Mouse (Mus musculus) forebrain, embryonic 10.5 days (tissue): ENCODE measurements around the gene Ilf3. TPM values are rescaled to one million over a fixed set of nuclear protein-coding genes. Genes with fewer than 3 reads are reported as not detected.

ENCODE experiments used
- DNase-seq: peaks from one replicate; pipeline ENCODE4 v3.0.0-alpha.2; 2017; ENCODE audit warnings: low spot score; ENCODE audit errors: extremely low spot score
- H3K27ac ChIP-seq: fragments of 300-500 bp; sonication (generic); 2 replicates; pipeline ENCODE4 v1.5.1; 2016; ENCODE audit warnings: mild to moderate bottlenecking
- H3K27me3 ChIP-seq: fragments of 300-500 bp; sonication (generic); 2 replicates; pipeline ENCODE4 v1.6.1; 2016; ENCODE audit warnings: mild to moderate bottlenecking; ENCODE audit not compliant: poor library complexity, severe bottlenecking
- H3K36me3 ChIP-seq: fragments of 300-500 bp; sonication (generic); replicated peaks from 2 replicates; pipeline ENCODE4 v1.6.1; 2016; ENCODE audit warnings: mild to moderate bottlenecking, moderate library complexity
- H3K4me1 ChIP-seq: fragments of 300-500 bp; sonication (generic); 2 replicates; pipeline ENCODE4 v1.6.1; 2016
- H3K4me3 ChIP-seq: fragments of 300-500 bp; sonication (generic); 2 replicates; pipeline ENCODE4 v1.5.1; 2016; ENCODE audit warnings: mild to moderate bottlenecking, moderate library complexity
- H3K9me3 ChIP-seq: fragments of 300-500 bp; sonication (generic); 2 replicates; pipeline ENCODE4 v1.6.1; 2016; ENCODE audit warnings: mild to moderate bottlenecking, moderate library complexity
- WGBS: fragments of 180-500 bp; shearing (Covaris S2); methylation state at CpG from one replicate; pipeline ENCODE4 v1.1.7; 2016; 5-methylcytosine and 5-hydroxymethylcytosine counted together
- polyA plus RNA-seq: library from polyadenylated mRNA; unstranded; fragments of >200 nt; fragmentation: Nextera tagmentation; extraction: Ambion mirVana; gene quantifications from 2 replicates; pipeline ENCODE4 v1.2.1, GENCODE M21; 2016

Ilf3 gene
- polyA plus RNA-seq, 1 experiment from 2014 or later: 328 TPM

DNA sequence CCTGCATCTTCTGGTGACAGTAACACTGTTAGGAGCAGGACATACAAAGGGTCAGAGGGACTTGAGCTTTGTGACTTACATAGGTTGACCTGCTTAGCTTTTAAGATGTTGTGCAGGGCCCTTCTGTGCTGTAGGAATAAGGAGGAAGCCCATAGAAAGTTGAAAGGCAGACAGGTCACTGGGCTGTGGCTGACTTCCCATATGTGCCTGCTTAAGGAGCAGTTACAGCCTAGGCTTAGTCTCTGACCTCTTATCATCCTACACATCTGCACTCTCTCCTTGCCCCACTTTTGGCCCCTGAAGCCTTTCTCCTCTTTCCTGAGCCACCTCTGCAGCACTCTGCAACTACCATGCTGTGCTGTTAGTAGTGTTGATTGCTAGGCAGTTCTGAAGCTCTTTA lies 16.3 kb downstream of the Ilf3 start:
- H3K36me3 ChIP-seq: peaks cover 86% of the 10 kb centered on the region
- DNase-seq: no peak
- H3K27me3 ChIP-seq: no peaks in the 10 kb centered on the region
- H3K9me3 ChIP-seq: no peaks in the 10 kb centered on the region
- no peak overlapping the region for H3K27ac ChIP-seq
- peaks cover 6% of the 10 kb centered on the region; the same call in 1 of the 2 replicates for H3K4me1 ChIP-seq
- H3K4me3 ChIP-seq: no peak overlapping the region

DNA sequence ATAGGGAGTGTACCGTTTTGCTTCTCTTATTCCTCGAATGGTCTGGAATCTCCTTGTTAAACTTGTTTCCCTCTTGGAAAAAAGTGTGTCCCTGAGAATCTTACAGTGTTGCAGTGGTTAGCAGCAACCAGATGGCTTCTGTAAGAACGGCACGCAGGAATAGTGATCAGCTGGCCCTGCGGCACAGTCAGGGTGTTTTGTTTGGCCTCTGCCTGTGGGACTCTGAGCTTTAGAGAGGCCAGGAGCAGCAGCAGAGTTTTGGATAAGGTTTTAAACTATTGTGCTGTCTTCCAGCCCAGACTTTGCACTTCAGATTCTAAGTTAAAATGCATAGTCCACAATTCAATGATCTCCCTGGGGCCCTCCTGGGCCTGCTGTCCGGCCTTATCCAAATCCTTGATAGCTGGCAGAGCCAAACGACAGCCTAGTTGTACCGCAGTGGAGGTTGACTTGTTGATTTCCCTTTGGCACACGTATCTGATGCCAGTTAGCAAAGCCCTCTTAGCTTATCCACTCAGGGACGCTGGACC lies 25.0 kb downstream of the Ilf3 start:
- Histone ChIP-seq H3K27ac (no peak overlapping the region), H3K4me1 (no peaks in the 10 kb centered on the region), H3K4me3 (no peak overlapping the region), H3K9me3 (no peaks in the 10 kb centered on the region), H3K27me3 (no peaks in the 10 kb centered on the region), H3K36me3 (peaks cover 100% of the 10 kb centered on the region)
- DNase-seq: no peak
- 91% methylated on average over 10 of the region's 10 CpGs for WGBS

DNA sequence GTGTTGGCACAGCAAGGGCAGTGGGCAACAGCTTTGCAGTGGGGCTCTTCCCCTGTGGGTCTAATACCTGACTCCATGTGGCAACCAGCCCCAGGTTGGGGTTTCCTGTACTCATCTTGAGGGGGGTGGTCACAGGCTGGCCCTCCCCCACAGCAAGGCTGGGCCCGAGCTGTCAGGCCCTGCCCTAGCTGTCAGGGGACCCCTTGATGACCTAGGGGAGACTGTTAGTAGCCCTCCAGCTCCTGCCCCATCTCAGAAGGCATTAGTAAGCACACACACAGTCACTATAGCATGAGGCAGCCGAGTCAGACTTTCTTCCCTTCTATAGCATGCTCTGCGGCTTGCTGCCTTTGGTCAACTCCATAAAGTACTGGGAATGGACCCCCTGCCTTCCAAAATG lies 28.0 kb downstream of the Ilf3 start:
- no peaks in the 10 kb centered on the region for H3K27me3 ChIP-seq
- no peak overlapping the region for H3K4me3 ChIP-seq
- H3K36me3 ChIP-seq: peaks cover 100% of the 10 kb centered on the region
- no peaks in the 10 kb centered on the region for H3K4me1 ChIP-seq
- H3K27ac ChIP-seq: no peak overlapping the region
- 84% methylated on average over 3 of the region's 3 CpGs for WGBS
- no peak for DNase-seq
- H3K9me3 ChIP-seq: no peaks in the 10 kb centered on the region

DNA sequence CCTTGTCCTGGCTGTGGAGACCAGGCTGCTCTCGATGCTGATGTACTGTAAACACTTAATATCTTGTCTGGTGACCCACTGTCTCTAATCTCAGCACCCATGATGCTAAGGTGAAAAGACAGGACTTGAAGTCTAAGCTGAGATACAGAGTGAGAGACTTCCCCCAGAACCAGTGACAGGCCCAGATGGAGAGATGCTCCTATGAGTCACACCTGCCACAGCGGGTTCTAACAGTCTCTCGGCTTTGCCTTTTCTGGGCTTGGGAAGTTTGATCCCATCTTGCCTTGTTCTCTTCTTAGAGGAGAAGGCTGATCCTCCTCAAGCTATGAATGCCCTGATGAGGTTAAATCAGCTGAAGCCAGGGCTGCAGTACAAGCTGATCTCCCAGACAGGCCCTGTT lies 29.5 kb downstream of the Ilf3 start:
- Histone ChIP-seq H3K36me3 (peaks cover 100% of the 10 kb centered on the region), H3K27ac (no peak overlapping the region), H3K4me3 (no peak overlapping the region), H3K9me3 (no peaks in the 10 kb centered on the region), H3K4me1 (no peaks in the 10 kb centered on the region), H3K27me3 (no peaks in the 10 kb centered on the region)
- 96% methylated on average over 3 of the region's 3 CpGs for WGBS
- no peak for DNase-seq

DNA sequence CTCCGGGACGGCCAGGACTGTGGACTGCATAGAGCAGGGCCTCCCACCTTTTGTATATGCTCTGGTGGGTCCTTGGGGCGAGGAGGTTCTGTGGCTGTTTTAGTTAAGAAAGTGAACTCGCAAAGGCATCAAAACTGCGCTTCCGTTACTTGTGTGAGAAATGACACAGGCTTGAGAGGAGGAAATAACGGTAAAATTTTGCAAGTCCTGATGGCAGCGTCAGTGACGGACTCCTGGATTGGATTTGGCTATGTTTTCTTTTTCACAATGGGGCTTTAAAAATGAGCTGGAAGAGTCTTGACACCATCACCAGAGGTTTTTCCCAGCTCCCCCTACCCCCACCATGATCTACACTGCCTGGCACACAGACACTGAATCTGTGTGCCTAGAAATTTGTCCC lies 33.4 kb downstream of the Ilf3 start:
- 95% methylated on average over 9 of the region's 9 CpGs for WGBS
- H3K4me3 ChIP-seq: no peak overlapping the region
- no peak overlapping the region for H3K27ac ChIP-seq
- no peaks in the 10 kb centered on the region for H3K4me1 ChIP-seq
- H3K36me3 ChIP-seq: peaks cover 100% of the 10 kb centered on the region
- no peaks in the 10 kb centered on the region for H3K27me3 ChIP-seq
- H3K9me3 ChIP-seq: no peaks in the 10 kb centered on the region
- no peak for DNase-seq

DNA sequence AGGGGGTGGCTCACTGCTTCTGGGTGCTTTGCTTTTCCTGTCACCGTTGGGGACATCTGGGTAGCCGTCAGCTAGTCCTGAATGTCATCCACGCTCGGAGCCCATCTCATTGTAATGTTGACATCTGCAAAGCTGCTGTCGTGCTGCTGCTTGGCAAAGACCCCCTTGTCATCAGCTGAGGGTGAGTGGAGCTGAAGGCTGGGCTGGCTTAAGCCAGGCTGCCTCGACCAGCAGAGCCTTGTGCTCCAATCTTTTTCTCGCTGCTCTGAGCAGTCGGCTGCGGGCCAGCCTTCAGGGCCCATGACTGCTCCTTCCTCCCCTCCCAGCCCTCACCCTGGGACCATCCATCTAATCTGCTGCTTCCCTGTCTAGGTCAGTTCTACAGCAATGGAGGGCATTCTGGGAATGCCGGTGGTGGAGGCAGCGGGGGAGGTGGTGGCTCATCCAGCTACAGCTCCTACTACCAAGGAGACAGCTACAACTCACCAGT lies 35.1 kb downstream of the Ilf3 start:
- Histone ChIP-seq H3K4me1 (no peaks in the 10 kb centered on the region), H3K27me3 (no peaks in the 10 kb centered on the region), H3K27ac (no peak overlapping the region), H3K9me3 (no peaks in the 10 kb centered on the region), H3K36me3 (peaks cover 100% of the 10 kb centered on the region), H3K4me3 (no peak overlapping the region)
- no peak for DNase-seq
- WGBS: 93% methylated on average over 11 of the region's 11 CpGs

DNA sequence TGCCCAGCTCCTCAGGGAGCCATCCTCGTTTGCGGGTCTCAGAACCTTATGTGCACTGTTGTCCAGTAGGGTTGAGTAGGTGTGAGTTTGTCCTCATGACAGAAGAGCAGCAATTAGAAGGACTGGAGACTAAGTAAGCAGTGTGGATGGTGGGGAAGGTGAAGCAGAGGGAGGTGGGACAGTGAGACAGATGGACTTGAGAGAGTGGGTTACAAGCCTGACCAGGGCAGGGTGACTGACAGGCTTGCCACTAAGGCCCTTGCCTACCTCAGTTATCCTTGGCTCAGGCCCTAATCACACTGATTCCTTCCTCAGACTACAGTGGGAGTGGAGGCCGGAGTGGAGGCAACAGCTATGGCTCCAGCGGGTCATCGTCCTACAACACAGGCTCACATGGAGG lies 36.1 kb downstream of the Ilf3 start:
- no peak for DNase-seq
- H3K27ac ChIP-seq: no peak overlapping the region
- no peak overlapping the region for H3K4me3 ChIP-seq
- 95% methylated on average over 5 of the region's 5 CpGs for WGBS
- H3K36me3 ChIP-seq: peaks cover 93% of the 10 kb centered on the region
- H3K4me1 ChIP-seq: no peaks in the 10 kb centered on the region
- no peaks in the 10 kb centered on the region for H3K27me3 ChIP-seq
- no peaks in the 10 kb centered on the region for H3K9me3 ChIP-seq

DNA sequence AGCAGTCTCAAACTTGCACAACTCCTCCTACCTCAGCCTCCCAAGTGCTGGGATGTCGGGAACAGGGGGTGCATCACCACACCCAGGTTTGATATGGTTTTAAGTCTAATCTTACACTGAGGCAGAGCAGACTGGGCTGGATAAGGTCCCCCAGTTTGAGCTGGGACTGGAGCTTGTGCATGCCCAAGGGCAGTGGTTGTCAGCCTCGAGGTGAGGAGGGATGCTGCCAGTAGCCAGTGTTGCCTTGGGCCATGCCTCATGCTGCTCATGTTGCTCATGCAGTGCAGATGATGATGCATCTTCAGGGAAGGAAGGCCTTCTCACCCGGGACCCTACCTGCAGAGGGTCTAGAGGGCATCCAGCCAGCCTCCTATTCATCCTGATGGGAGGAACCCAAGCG lies 37.9 kb downstream of the Ilf3 start:
- Histone ChIP-seq H3K4me3 (no peak overlapping the region), H3K27me3 (no peaks in the 10 kb centered on the region), H3K4me1 (no peaks in the 10 kb centered on the region), H3K36me3 (peaks cover 75% of the 10 kb centered on the region), H3K9me3 (no peaks in the 10 kb centered on the region), H3K27ac (no peak overlapping the region)
- DNase-seq: no peak
- 79% methylated on average over 4 of the region's 4 CpGs for WGBS

DNA sequence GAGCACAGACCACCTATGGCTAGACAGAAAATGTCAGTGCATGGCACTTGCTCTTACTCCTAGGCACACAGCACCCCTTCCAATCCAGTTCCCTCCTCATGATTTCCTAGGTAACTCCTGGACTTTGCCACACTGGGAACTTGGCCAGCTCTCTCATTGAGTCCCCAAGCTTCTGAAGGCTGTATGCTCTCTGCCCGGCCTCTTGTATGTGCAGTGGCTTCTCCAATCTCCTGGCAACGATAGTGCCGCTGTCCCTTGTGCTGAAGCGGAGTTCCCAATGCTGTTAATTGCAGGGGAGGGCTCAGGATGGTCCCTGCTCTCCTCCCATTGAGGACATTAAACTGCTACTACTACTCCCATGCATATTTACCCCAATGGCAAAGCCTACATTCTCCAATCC lies 40.3 kb downstream of the Ilf3 start:
- Histone ChIP-seq H3K36me3 (peaks cover 51% of the 10 kb centered on the region), H3K27me3 (no peaks in the 10 kb centered on the region), H3K4me1 (peaks cover 18% of the 10 kb centered on the region), H3K9me3 (no peaks in the 10 kb centered on the region), H3K4me3 (no peak overlapping the region), H3K27ac (no peak overlapping the region)
- no peak for DNase-seq
- 20% methylated on average over 4 of the region's 4 CpGs for WGBS

DNA sequence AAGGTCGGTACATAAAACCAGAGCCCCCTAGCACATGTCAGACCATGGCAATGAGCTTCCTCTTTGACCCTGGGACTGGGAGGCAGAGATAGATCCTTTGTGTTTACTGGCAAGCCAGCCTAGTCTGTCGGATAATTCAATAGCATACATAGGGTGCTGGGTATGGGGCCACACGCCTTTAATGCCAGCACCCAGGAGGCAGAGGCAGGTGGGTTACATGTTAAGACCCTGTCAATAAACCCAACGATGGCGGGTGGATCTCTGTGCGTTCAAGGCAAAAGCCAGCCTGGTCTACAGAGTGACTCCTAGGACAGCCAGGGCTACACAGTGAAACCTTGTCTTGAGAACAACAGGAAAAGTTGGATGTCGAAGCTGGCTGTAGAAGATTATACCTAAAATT lies 41.0 kb downstream of the Ilf3 start:
- H3K27ac ChIP-seq: no peak overlapping the region
- 76% methylated on average over 7 of the region's 7 CpGs for WGBS

DNA sequence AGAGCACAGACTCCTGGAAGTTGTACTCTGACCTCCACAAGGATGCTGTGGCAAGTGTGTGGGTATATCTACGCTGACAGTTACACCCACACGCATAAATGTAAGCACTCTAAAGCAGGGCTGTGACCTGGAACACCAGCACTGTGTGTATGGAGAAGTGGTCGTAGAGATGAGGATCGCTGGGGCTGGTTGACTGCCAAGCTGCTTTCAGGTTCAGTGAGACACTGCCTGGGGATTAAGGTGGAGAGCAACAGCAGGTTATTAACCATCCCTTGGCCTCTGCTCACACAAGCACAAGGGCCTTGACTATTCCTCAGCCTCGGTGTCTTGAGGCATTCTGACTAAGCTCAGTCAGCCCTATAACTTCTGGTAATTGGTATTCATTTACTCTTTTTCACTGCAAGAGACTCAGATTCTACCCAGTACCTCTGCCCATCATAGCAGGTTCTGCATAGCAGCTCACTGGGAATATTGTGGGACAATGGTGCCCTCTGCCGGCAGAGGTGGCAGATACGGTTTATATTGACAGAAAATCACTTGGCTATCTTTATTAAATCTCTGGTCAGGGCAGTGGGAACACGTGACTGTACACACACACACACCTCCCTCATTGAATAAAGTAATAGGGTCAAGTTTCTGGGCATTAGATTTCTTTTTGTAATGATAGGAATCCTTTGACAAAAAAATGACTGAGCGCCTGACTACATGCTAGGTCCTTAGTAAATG lies 42.1 kb downstream of the Ilf3 start:
- peaks cover 47% of the 10 kb centered on the region for H3K36me3 ChIP-seq
- peaks cover 19% of the 10 kb centered on the region for H3K4me1 ChIP-seq
- DNase-seq: peak; percentile 76
- H3K4me3 ChIP-seq: no peak overlapping the region
- H3K9me3 ChIP-seq: no peaks in the 10 kb centered on the region
- H3K27ac ChIP-seq: no peak overlapping the region
- H3K27me3 ChIP-seq: no peaks in the 10 kb centered on the region
- WGBS: 41% methylated on average over 9 of the region's 9 CpGs

More for the DNA sequence above, 41.0 kb downstream of the Ilf3 start:
- Histone ChIP-seq H3K36me3 (peaks cover 47% of the 10 kb centered on the region), H3K9me3 (no peaks in the 10 kb centered on the region), H3K4me1 (peaks cover 19% of the 10 kb centered on the region), H3K4me3 (no peak overlapping the region), H3K27me3 (no peaks in the 10 kb centered on the region)
- DNase-seq: no peak

DNA sequence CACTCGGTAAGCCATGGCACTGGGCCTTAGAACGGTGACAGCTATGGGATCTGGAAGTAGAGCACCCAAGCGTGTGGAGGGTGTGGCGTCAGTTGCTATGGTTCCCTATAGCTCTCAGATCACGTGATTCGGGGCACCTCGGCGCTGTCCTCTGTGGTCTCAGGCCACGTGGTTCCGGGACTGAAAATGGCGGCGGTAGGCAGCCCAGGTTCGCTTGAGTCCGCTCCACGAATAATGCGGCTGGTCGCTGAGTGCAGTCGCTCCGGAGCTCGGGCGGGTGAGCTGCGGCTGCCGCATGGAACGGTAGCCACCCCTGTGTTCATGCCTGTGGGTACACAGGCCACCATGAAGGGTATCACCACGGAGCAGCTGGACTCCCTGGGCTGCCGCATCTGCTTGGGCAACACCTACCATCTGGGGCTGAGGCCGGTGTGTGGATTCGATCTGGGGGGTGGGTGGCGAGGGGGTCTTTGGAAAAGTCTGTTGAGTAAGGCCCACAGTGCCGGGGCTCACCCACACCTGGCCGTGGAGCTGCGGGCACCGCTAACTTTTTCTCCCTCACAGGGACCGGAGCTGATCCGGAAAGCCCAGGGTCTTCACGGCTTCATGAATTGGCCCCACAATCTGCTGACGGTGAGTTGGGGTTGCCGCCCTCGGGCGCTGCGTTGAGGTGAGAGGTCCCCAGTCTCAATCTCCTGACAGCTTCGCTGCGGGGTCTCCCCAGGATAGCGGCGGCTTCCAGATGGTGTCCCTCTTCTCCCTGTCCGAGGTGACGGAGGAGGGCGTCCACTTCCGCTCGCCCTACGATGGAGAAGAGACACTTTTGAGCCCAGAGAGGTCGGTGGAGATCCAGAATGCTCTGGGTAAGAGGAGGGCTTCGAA lies 44.2 kb downstream of the Ilf3 start, which contains the start of gene Qtrt1:
Gene Qtrt1 (plus strand): TSS at position 169 of the 882 bp plus-strand sequence.
- H3K4me3 ChIP-seq: peak within 1 kb of the TSS; percentile 76
- peaks cover 19% of the 10 kb centered on the region for H3K4me1 ChIP-seq
- 2% methylated on average over 53 of the region's 53 CpGs for WGBS
- peak within 1 kb of the TSS; percentile 88 for H3K27ac ChIP-seq
- H3K9me3 ChIP-seq: no peaks in the 10 kb centered on the region
- DNase-seq: peak; percentile 91
- H3K36me3 ChIP-seq: peaks cover 47% of the 10 kb centered on the region
- no peaks in the 10 kb centered on the region for H3K27me3 ChIP-seq

DNA sequence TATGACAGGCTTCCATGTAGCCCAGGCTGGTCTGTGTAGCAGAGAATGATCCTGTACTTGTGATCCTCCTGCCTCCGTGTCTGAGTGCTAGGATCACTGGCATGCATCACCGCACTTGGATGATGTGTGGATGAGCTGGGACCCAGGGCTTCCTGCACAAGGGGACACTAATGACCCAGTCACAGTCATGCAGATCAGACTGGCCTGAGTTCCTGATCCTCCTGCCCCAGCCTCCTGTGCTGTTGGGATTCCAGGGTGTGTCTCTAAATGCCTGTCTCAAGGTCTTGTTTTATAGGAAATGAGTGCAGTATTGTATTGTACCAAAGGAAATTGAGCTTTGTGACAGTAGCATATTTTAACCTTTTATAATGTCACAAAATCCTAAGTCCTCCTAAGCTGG lies 50.2 kb downstream of the Ilf3 start:
- DNase-seq: no peak
- peaks cover 91% of the 10 kb centered on the region for H3K36me3 ChIP-seq

More for the DNA sequence above, 50.2 kb downstream of the Ilf3 start:
- H3K4me3 ChIP-seq: no peak overlapping the region
- H3K4me1 ChIP-seq: peaks cover 2% of the 10 kb centered on the region
- no peak overlapping the region for H3K27ac ChIP-seq
- no peaks in the 10 kb centered on the region for H3K9me3 ChIP-seq
- no peaks in the 10 kb centered on the region for H3K27me3 ChIP-seq
- 96% methylated on average over 2 of the region's 2 CpGs for whole genome bisulfite sequencing
